Mouse (Mus musculus) intestine, embryonic 16.5 days (tissue): ENCODE data around the gene Dld. TPM values are rescaled to one million over a fixed set of nuclear protein-coding genes. Genes with fewer than 3 reads are reported as not detected.

Source experiments
- ATAC-seq: fragments of 200-750 bp; cut with Nextera tagmentation; 2 replicates; pipeline ENCODE4 v1.8.0; 2017; ENCODE audit warnings: moderate TSS enrichment, moderate library complexity
- H3K27ac ChIP-seq: fragments of 300-500 bp; sonication (generic); 2 replicates; pipeline ENCODE4 v1.5.1; 2014; ENCODE audit warnings: mild to moderate bottlenecking, low read length
- H3K27me3 ChIP-seq: fragments of 300-500 bp; sonication (generic); replicated peaks from 2 replicates; pipeline ENCODE4 v1.6.1; 2014; ENCODE audit warnings: low read length, control low read depth, mixed read lengths; ENCODE audit not compliant: control insufficient read depth, insufficient read depth
- H3K36me3 ChIP-seq: fragments of 300-500 bp; sonication (generic); 2 replicates; pipeline ENCODE4 v1.6.1; 2014; ENCODE audit warnings: low read length, control low read depth; ENCODE audit not compliant: control insufficient read depth, insufficient read depth
- H3K4me1 ChIP-seq: fragments of 300-500 bp; sonication (generic); 2 replicates; pipeline ENCODE4 v1.6.1; 2014; ENCODE audit warnings: low read length, control low read depth, mixed read lengths; ENCODE audit not compliant: control insufficient read depth, insufficient read depth
- H3K4me2 ChIP-seq: fragments of 300-500 bp; sonication (generic); 2 replicates; pipeline ENCODE4 v1.6.1; 2014; ENCODE audit warnings: low read depth, low read length, control low read depth
- H3K4me3 ChIP-seq: fragments of 300-500 bp; sonication (generic); 2 replicates; pipeline ENCODE4 v1.5.1; 2014; ENCODE audit warnings: mild to moderate bottlenecking, low read length
- H3K9ac ChIP-seq: fragments of 300-500 bp; sonication (generic); 2 replicates; pipeline ENCODE4 v1.6.1; 2014; ENCODE audit warnings: low read depth, low read length
- H3K9me3 ChIP-seq: fragments of 300-500 bp; sonication (generic); 2 replicates; pipeline ENCODE4 v1.6.1; 2016; ENCODE audit warnings: low read length, control low read depth; ENCODE audit not compliant: control insufficient read depth
- WGBS: fragments of 180-500 bp; shearing (Covaris S2); extraction: QIAGEN DNeasy Blood & Tissue Kit; methylation state at CpG from one replicate; pipeline ENCODE4 v1.1.7; 2014; 5-methylcytosine and 5-hydroxymethylcytosine counted together
- polyA plus RNA-seq: library from polyadenylated mRNA; unstranded; fragments of >200 nt; fragmentation: Nextera tagmentation; extraction: Ambion mirVana; gene quantifications from 2 replicates; pipeline ENCODE4 v1.2.1, GENCODE M21; 2015

Dld gene
- 156 and 164 TPM in 2 replicates for polyA plus RNA-seq

DNA sequence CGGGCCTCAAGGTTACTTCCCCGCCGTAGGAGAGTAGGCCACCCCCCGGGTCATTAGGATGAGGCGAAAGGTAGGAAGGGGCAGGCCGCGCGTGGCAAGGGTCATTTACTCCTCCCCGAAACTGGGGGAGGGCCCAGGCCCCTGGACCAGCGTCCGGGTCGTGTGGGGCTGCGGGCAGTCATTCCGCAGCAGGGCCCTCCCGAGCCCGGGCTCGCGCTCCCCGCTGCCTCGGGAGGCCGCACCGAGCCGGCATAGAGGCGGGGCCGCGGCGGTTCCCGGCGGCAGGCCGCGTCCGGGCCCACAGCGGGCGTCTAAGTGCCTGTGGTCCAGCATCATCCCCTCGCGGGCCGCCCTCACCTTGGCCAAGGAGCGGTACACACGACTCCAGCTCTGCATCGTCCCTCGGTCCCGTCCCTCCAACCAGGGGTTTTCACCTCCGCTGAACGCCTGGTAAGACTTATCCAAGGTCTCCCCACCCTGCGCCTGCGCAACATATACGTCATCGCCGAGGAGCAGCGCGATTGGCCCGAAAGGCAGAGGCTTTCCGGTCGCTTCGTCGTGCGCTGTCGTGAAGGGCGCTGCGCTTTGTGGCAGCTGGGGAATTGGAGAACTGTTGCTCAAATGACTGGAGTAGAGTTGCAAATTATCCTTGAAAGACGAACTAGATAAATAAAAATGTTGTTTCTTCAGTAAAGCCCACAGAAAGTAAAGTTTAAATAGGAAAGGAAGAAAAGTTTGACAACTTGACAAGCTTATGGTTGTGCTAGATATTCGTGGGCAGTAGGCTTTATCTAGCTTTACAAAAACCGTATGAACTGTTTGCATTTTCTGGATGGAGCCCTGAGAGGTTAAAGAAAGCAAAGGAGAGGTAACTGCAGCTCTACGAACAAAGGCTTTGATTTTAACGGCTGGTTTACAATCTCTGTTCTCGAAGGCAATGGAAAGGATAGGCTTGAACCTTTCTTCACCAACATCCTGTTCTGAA, at the start of gene Dld:
Gene Dld (minus strand): TSS at position 510 of the 985 bp plus-strand sequence.
- Histone ChIP-seq H3K36me3 (peaks cover 9% of the 10 kb centered on the region), H3K4me3 (peak within 1 kb of the TSS; percentile 97), H3K9ac (peak within 1 kb of the TSS; percentile 94), H3K9me3 (no peaks in the 10 kb centered on the region), H3K27me3 (no peaks in the 10 kb centered on the region), H3K27ac (peak within 1 kb of the TSS; percentile 83), H3K4me1 (peaks cover 8% of the 10 kb centered on the region), H3K4me2 (peak within 1 kb of the TSS; percentile 87)
- WGBS: 5% methylated on average over 66 of the region's 66 CpGs
- peak; percentile 99 for ATAC-seq

GRCm38 (mm10) chr12:31400821-31401220, 49.6 kb upstream of the Dld start:
- 70% methylated on average over 1 of the region's 1 CpGs for WGBS
- H3K9ac ChIP-seq: no peak overlapping the region
- H3K9me3 ChIP-seq: no peaks in the 10 kb centered on the region
- no peak for ATAC-seq
- no peaks in the 10 kb centered on the region for H3K4me1 ChIP-seq
- H3K27ac ChIP-seq: no peak overlapping the region
- no peak overlapping the region for H3K4me2 ChIP-seq
- no peaks in the 10 kb centered on the region for H3K27me3 ChIP-seq
- no peaks in the 10 kb centered on the region for H3K36me3 ChIP-seq
- H3K4me3 ChIP-seq: no peak overlapping the region

DNA sequence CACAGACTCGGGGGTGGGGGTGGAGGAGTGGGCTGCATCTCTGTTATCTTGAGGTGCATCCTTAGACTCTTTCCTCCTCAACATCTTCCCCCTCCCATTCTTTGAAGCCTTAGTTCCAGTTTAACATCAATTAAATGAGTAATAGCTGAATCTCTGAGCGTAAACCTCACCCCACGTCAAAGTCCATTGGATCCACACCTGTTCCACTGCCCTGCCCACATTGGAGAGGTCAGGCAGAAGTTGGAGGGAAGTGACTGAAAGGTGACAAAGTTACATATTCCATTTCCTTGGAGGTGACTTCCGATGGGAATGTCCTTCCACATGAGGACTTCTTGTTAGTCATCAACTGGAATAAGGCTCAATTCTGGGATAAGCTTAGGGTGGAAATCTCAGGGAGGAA, 46.5 kb upstream of the Dld start:
- Histone ChIP-seq H3K36me3 (no peaks in the 10 kb centered on the region), H3K27ac (no peak overlapping the region), H3K9me3 (no peaks in the 10 kb centered on the region), H3K4me1 (no peaks in the 10 kb centered on the region), H3K4me3 (no peak overlapping the region), H3K27me3 (no peaks in the 10 kb centered on the region), H3K4me2 (no peak overlapping the region), H3K9ac (no peak overlapping the region)
- peak; percentile 74 for ATAC-seq
- WGBS: 70% methylated on average over 4 of the region's 4 CpGs

GRCm38 (mm10) chr12:31395895-31396294, 44.6 kb upstream of the Dld start:
- WGBS: 92% methylated on average over 1 of the region's 1 CpGs
- no peaks in the 10 kb centered on the region for H3K9me3 ChIP-seq
- no peak overlapping the region for H3K27ac ChIP-seq
- H3K4me3 ChIP-seq: no peak overlapping the region
- no peaks in the 10 kb centered on the region for H3K4me1 ChIP-seq
- no peak overlapping the region for H3K4me2 ChIP-seq
- no peak overlapping the region for H3K9ac ChIP-seq
- ATAC-seq: no peak
- no peaks in the 10 kb centered on the region for H3K36me3 ChIP-seq
- H3K27me3 ChIP-seq: no peaks in the 10 kb centered on the region

DNA sequence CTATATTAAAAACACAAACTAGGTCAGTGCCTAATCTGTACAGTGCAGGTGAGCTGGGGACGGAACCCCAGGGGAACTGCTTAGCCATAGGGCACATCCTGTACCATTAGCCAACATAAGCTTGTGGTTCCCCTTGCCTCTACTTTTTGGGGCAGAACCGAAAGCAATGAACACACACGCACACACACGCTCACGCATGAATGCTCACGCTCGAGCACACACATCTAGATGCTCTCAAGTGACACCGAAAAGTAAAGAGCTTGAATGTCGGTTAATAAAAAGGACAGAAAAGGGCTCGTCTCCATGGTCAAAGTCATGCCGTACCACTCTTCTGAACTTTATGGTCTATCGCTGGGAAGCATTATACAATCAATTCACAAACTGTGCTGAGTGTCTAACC, 40.4 kb upstream of the Dld start:
- Histone ChIP-seq H3K4me2 (no peak overlapping the region), H3K9ac (no peak overlapping the region), H3K4me1 (no peaks in the 10 kb centered on the region), H3K9me3 (no peaks in the 10 kb centered on the region), H3K4me3 (no peak overlapping the region), H3K27me3 (no peaks in the 10 kb centered on the region), H3K27ac (no peak overlapping the region), H3K36me3 (no peaks in the 10 kb centered on the region)
- WGBS: 94% methylated on average over 12 of the region's 12 CpGs
- no peak for ATAC-seq

GRCm38 (mm10) chr12:31390571-31390970, 39.3 kb upstream of the Dld start, which contains the start of gene Slc26a3:
TSS of gene Slc26a3 (plus strand) at chr12:31390871.
- 75% methylated on average over 3 of the region's 3 CpGs for WGBS

DNA sequence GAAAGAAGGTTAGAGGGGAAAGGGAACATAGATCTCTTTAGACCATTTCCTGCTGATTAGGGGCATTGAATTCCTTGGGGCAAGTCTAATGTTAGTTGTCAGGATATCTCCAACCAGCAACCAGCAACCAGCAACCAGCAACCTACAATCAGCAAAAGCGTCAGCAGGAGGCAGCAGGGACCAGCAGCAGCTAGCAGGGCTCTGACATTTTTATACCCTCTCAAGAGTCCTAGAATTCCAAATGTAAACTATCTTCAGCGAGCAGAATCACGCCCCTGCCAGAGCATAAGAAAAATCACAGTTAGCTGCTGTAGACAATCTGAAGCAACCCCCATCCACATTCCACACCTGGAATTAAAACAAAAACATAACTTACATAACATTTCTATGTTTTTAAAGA, 36.0 kb upstream of the Dld start:
- H3K4me2 ChIP-seq: no peak overlapping the region
- WGBS: 26% methylated on average over 3 of the region's 3 CpGs
- H3K9me3 ChIP-seq: no peaks in the 10 kb centered on the region
- no peaks in the 10 kb centered on the region for H3K36me3 ChIP-seq
- no peak overlapping the region for H3K9ac ChIP-seq
- H3K4me1 ChIP-seq: no peaks in the 10 kb centered on the region
- ATAC-seq: no peak
- no peaks in the 10 kb centered on the region for H3K27me3 ChIP-seq
- no peak overlapping the region for H3K4me3 ChIP-seq
- no peak overlapping the region for H3K27ac ChIP-seq

More at GRCm38 (mm10) chr12:31390571-31390970, 39.3 kb upstream of the Dld start, which contains the start of gene Slc26a3:
- Histone ChIP-seq H3K27ac (no peak within 1 kb of the TSS), H3K4me2 (no peak within 1 kb of the TSS), H3K27me3 (no peaks in the 10 kb centered on the region), H3K9me3 (no peaks in the 10 kb centered on the region), H3K9ac (no peak within 1 kb of the TSS), H3K36me3 (no peaks in the 10 kb centered on the region), H3K4me3 (no peak within 1 kb of the TSS), H3K4me1 (no peaks in the 10 kb centered on the region)
- ATAC-seq: no peak

DNA sequence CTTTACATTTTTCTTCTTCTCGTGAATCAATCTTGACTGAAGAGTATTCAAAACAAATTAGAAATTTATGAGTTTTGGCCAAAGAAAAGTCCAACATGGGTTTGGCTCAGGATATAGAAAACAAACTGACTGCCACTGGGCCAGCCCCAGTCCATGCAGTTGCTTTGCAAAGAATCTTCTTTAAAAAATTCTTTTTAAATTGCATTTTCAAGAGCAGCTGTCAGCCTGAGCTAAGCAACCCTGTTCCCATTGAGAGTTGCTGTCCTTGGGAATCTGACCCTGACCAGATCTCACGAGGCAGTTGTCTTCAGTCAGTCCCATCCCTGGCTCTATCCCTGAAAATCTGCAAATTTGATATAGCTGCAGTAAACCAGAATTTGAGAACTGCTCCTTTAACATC, 31.2 kb upstream of the Dld start:
- WGBS: 42% methylated on average over 2 of the region's 2 CpGs
- Histone ChIP-seq H3K4me3 (no peak overlapping the region), H3K4me1 (peaks cover 12% of the 10 kb centered on the region), H3K9ac (no peak overlapping the region), H3K27ac (no peak overlapping the region), H3K36me3 (no peaks in the 10 kb centered on the region), H3K9me3 (no peaks in the 10 kb centered on the region), H3K27me3 (no peaks in the 10 kb centered on the region), H3K4me2 (no peak overlapping the region)
- peak; percentile 74; the same call in 1 of the 2 replicates for ATAC-seq

- Histone ChIP-seq H3K36me3 (no peaks in the 10 kb centered on the region), H3K4me2 (no peak overlapping the region), H3K4me1 (peaks cover 12% of the 10 kb centered on the region), H3K9me3 (no peaks in the 10 kb centered on the region), H3K4me3 (no peak overlapping the region), H3K9ac (no peak overlapping the region), H3K27ac (no peak overlapping the region), H3K27me3 (no peaks in the 10 kb centered on the region)
- WGBS: 11% methylated on average over 2 of the region's 2 CpGs
- peak; percentile 12; the same call in 1 of the 2 replicates for ATAC-seq
Observed at GRCm38 (mm10) chr12:31380878-31381277, 29.6 kb upstream of the Dld start.
